Mouse (Mus musculus) embryonic facial prominence, embryonic 15.5 days (tissue): ENCODE measurements at regions not wholly inside any gene's neighbourhood (a gene's known extent, or its start where the extent isn't known, plus 50 kb on each side); places are given as distances from the start of the nearest gene placed in this dataset.

ENCODE experiments used
- ATAC-seq: fragments of 200-750 bp; cut with Nextera tagmentation; 2 replicates; pipeline ENCODE4 v1.8.0; 2017; ENCODE audit warnings: low read depth, moderate TSS enrichment; ENCODE audit not compliant: insufficient number of reproducible peaks, low FRiP score, low TSS enrichment
- H3K27ac ChIP-seq: fragments of 300-500 bp; sonication (generic); replicated peaks from 2 replicates; pipeline ENCODE4 v1.5.1; 2015; ENCODE audit warnings: mild to moderate bottlenecking, inconsistent platforms
- H3K27me3 ChIP-seq: fragments of 300-500 bp; sonication (generic); 2 replicates; pipeline ENCODE4 v1.6.1; 2015; ENCODE audit warnings: inconsistent platforms
- H3K36me3 ChIP-seq: fragments of 300-500 bp; sonication (generic); 2 replicates; pipeline ENCODE4 v1.6.1; 2015; ENCODE audit warnings: mild to moderate bottlenecking, inconsistent platforms
- H3K4me1 ChIP-seq: fragments of 300-500 bp; sonication (generic); 2 replicates; pipeline ENCODE4 v1.6.1; 2015; ENCODE audit warnings: inconsistent platforms
- H3K4me2 ChIP-seq: fragments of 300-500 bp; sonication (generic); replicated peaks from 2 replicates; pipeline ENCODE4 v1.6.1; 2015; ENCODE audit warnings: mild to moderate bottlenecking, inconsistent platforms
- H3K4me3 ChIP-seq: fragments of 300-500 bp; sonication (generic); replicated peaks from 2 replicates; pipeline ENCODE4 v1.5.1; 2015; ENCODE audit warnings: mild to moderate bottlenecking, inconsistent platforms
- H3K9ac ChIP-seq: fragments of 300-500 bp; sonication (generic); 2 replicates; pipeline ENCODE4 v1.6.1; 2015; ENCODE audit warnings: inconsistent platforms
- H3K9me3 ChIP-seq: fragments of 300-500 bp; sonication (generic); replicated peaks from 2 replicates; pipeline ENCODE4 v1.6.1; 2016; ENCODE audit warnings: inconsistent platforms
- WGBS: fragments of 180-500 bp; shearing (Covaris S2); methylation state at CpG from one replicate; pipeline ENCODE4 v1.1.7; 2015; 5-methylcytosine and 5-hydroxymethylcytosine counted together

DNA sequence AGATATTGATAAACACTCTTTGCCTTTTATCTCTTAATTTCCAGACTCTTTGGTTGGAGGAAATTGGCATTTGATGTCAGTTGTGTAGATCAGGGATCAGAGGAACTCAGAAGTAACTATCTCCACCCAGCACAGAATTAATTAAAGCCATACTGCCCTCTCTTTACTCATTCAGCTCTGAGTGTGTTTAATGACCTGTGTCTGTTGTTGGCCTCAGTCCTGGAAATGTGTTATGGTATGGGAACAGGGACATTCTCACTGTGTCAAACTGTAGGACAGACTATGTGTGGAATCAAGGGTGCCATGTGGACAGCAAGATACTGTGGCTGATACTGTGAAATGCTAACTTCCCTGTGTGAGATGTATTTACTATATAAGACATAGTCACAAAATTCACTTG is 151.3 kb upstream of the Nrp1 start:
- no peak overlapping the region for H3K27ac ChIP-seq
- H3K4me1 ChIP-seq: peaks cover 5% of the 10 kb centered on the region; the same call in 1 of the 2 replicates
- H3K36me3 ChIP-seq: no peaks in the 10 kb centered on the region
- no peak overlapping the region for H3K4me3 ChIP-seq
- no peaks in the 10 kb centered on the region for H3K9me3 ChIP-seq
- H3K9ac ChIP-seq: no peak overlapping the region
- no peak for ATAC-seq
- no peaks in the 10 kb centered on the region for H3K27me3 ChIP-seq
- H3K4me2 ChIP-seq: no peak overlapping the region

DNA sequence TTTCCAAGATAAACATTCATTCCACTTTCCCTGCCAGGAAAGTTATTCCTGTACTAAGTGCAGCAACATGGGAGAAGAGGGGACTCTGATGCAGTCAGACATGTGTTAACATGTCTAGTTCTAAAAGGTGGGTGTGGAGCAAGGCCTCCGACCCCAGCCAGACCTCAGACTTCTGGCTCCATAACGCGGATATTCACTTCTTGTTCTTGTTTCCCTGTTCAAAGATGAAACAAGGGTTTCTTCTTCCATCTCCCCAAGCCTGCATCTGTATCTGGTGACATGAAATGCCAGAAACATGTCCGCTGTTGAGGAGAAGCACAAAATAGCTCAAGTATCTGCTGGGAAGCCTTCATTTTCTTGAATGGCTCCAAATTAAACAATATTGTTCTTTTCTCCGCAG is 147.6 kb upstream of the Nrp1 start:
- Histone ChIP-seq H3K4me1 (no peaks in the 10 kb centered on the region), H3K27ac (peak overlapping the region; percentile 25; the same call in 1 of the 2 replicates), H3K9me3 (no peaks in the 10 kb centered on the region), H3K9ac (no peak overlapping the region), H3K36me3 (no peaks in the 10 kb centered on the region), H3K4me3 (no peak overlapping the region), H3K27me3 (no peaks in the 10 kb centered on the region), H3K4me2 (no peak overlapping the region)
- 47% methylated on average over 5 of the region's 5 CpGs for WGBS
- no peak for ATAC-seq

DNA sequence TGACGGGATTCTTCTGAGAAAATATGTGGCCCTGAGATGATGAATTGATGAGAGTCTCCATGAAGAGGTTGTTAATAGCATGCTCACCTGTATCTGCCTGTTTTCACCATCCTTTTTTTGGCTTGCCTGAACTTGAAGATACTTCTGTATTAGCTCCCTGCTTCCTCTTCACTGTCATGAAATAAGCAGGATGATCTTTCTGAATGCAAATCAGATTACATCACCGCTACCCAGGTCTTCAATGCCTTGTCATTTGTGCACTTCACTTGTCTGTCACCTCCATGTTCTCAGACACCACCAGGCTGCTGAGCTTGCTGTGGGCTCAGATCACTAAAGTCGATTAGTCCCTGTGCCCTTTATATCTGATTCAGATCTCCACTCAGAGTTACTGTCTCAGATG is 146.2 kb upstream of the Nrp1 start:
- Histone ChIP-seq H3K4me3 (no peak overlapping the region), H3K4me1 (no peaks in the 10 kb centered on the region), H3K27me3 (no peaks in the 10 kb centered on the region), H3K36me3 (no peaks in the 10 kb centered on the region), H3K27ac (no peak overlapping the region), H3K9me3 (no peaks in the 10 kb centered on the region), H3K4me2 (no peak overlapping the region), H3K9ac (no peak overlapping the region)
- no peak for ATAC-seq
- 72% methylated on average over 3 of the region's 3 CpGs for WGBS

DNA sequence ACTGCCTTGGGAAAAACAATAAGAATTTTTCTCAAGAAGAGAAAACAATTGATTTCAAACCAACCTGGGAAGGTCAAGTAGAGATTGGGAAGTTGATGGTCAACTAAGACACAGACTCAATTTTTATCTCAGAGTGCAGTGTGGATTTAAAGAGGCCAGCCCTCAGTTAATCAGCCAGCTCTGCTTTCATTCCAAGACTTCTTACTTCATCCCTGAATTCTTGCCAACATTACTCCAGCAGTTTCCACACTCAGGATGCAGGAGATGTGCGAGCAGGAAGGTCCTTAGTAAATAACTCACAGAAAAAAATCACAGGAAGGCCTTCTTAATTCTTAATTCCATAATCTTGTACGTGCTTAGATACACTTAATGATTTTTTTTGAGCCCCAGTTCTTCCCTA is 144.1 kb upstream of the Nrp1 start:
- H3K4me1 ChIP-seq: no peaks in the 10 kb centered on the region
- H3K27me3 ChIP-seq: no peaks in the 10 kb centered on the region
- H3K4me3 ChIP-seq: no peak overlapping the region
- H3K4me2 ChIP-seq: no peak overlapping the region
- 59% methylated on average over 2 of the region's 2 CpGs for WGBS
- no peaks in the 10 kb centered on the region for H3K36me3 ChIP-seq
- no peak for ATAC-seq
- H3K9ac ChIP-seq: no peak overlapping the region
- no peak overlapping the region for H3K27ac ChIP-seq
- no peaks in the 10 kb centered on the region for H3K9me3 ChIP-seq

DNA sequence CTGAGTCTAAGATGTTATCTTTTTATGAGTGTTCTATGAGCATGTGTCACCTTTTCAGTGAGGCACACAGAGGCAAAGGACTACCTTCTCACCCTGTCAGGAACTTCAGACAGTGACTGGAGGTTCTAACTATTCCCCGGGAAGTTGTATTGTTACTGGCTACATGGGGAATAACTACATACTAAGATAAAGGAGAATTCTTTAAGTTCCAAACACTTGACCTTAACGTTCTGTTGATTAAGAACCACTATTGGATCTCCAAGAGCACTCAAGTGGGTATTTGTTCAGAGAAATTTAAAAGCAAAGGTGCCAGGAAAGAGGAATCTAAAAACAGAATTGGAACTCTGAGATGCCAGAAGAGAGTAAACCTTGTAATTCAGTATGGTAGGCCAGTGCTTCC is 139.5 kb upstream of the Nrp1 start:
- 78% methylated on average over 2 of the region's 2 CpGs for WGBS
- Histone ChIP-seq H3K9ac (no peak overlapping the region), H3K36me3 (no peaks in the 10 kb centered on the region), H3K27me3 (no peaks in the 10 kb centered on the region), H3K4me1 (0 out of 2 replicates have a peak, but pooled peaks cover 6% of the 10 kb centered on the region), H3K9me3 (no peaks in the 10 kb centered on the region), H3K27ac (no peak overlapping the region), H3K4me3 (no peak overlapping the region), H3K4me2 (no peak overlapping the region)
- no peak for ATAC-seq

DNA sequence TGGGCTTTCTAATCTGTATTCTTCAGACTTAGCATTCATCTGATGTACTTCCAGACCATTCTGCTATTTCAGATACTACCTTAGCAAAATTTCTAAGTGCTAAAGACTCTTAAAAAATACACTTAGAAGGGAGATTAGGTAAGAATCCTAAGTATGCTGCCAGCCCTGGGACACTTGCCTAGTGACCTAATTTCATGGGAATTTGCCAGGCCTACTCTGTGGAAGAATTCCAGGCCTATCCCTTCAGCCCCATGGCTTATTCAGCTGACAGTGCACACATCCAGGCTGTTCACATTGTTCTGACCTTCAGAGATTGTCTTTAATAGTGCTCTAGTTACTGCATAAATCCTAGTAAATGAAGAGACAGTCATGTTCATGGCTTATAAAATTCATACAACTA is 138.9 kb upstream of the Nrp1 start:
- no peaks in the 10 kb centered on the region for H3K9me3 ChIP-seq
- H3K4me1 ChIP-seq: 0 out of 2 replicates have a peak, but pooled peaks cover 9% of the 10 kb centered on the region
- H3K36me3 ChIP-seq: no peaks in the 10 kb centered on the region
- no peak overlapping the region for H3K4me3 ChIP-seq
- H3K27me3 ChIP-seq: no peaks in the 10 kb centered on the region
- H3K4me2 ChIP-seq: no peak overlapping the region
- ATAC-seq: no peak
- H3K9ac ChIP-seq: no peak overlapping the region
- no peak overlapping the region for H3K27ac ChIP-seq

DNA sequence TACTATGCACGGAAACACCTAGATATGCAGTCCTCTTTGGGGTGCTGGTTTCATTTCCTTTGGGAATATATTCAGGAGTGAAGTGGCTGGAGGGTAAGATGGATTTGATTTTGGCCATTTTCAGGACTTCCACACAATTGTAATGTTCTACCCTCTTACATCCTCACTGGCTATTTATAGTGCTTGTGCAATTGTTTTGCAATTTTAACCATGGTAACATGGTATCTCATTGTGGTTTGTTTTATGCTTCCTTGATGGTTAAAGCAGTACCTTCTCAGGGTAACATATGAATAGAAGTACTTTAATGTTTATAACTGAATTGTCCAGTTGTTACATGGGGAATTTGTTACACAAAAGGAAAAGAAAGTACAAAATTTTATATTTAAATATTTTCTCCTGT is 135.3 kb upstream of the Nrp1 start:
- Histone ChIP-seq H3K9ac (no peak overlapping the region), H3K4me3 (no peak overlapping the region), H3K4me2 (no peak overlapping the region), H3K27ac (no peak overlapping the region), H3K4me1 (0 out of 2 replicates have a peak, but pooled peaks cover 14% of the 10 kb centered on the region), H3K27me3 (no peaks in the 10 kb centered on the region), H3K9me3 (no peaks in the 10 kb centered on the region), H3K36me3 (no peaks in the 10 kb centered on the region)
- WGBS: 74% methylated on average over 1 of the region's 1 CpGs
- ATAC-seq: no peak

DNA sequence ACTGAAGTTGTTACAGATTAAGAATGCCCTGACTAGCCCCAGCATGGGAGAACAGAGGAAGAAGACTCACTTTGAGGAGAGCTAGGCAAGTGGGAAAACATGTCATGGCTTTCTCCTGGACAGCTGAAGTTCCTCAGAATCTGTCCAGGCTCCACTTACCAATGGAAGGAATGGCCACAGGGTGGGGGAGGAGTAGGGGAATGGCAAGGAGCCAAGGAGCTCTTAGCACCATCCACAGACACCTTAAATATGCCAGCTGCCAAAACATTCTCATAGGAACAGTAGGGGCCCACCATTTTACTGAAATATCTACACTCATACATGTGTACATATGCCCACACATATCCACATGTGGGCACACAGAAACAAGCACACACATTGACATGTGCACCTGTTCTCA is 134.9 kb upstream of the Nrp1 start:
- Histone ChIP-seq H3K27ac (0 out of 2 replicates have a peak overlapping the region, but pooled peaks have one; percentile 39), H3K4me1 (0 out of 2 replicates have a peak, but pooled peaks cover 14% of the 10 kb centered on the region), H3K4me2 (no peak overlapping the region), H3K9ac (no peak overlapping the region), H3K36me3 (no peaks in the 10 kb centered on the region), H3K27me3 (no peaks in the 10 kb centered on the region), H3K4me3 (no peak overlapping the region), H3K9me3 (no peaks in the 10 kb centered on the region)
- ATAC-seq: no peak

DNA sequence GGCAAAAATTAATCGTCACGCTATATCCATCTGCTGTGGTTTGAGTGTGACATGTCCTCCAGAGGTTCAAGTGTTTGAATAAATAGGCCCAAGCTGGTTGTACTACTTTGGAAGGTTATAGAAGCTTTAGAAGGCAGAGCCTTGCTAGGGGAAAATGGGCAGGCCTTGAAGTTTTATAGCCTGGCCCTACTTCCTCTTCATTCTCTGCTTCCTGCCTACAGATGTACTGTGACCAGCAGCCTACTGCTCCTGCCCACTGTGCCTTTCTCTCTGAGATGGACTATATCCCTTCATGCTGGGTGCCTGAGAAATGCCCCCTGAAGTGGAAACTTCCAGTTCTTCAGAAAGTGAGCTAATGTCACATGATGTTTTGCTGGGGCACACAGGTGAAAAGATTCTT is 133.3 kb upstream of the Nrp1 start:
- Histone ChIP-seq H3K27me3 (no peaks in the 10 kb centered on the region), H3K36me3 (0 out of 2 replicates have a peak, but pooled peaks cover 3% of the 10 kb centered on the region), H3K9ac (no peak overlapping the region), H3K9me3 (no peaks in the 10 kb centered on the region), H3K4me2 (no peak overlapping the region), H3K4me1 (0 out of 2 replicates have a peak, but pooled peaks cover 14% of the 10 kb centered on the region), H3K27ac (peak overlapping the region; percentile 65; the same call in 1 of the 2 replicates), H3K4me3 (no peak overlapping the region)
- 64% methylated on average over 2 of the region's 2 CpGs for WGBS
- ATAC-seq: no peak

DNA sequence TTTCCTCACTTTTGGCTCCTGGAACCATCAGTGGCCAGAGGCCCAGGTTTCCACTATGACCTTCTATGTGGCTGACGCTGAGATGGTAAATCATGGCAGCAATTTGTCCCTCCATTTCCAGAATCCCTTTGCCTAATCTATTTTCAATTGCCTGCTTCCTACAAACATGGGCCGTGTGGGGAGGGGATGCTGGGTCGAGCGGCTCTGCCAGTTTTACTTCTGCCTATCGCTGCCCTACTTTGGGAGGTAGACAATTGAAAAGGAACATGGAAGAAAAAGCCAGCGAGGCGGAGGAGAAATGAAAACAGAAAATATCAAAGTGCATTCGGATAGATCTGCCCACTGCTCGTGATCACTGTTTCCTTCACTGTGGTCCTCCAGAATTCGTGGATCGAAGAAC is 123.3 kb upstream of the Nrp1 start:
- no peak overlapping the region for H3K4me2 ChIP-seq
- WGBS: 87% methylated on average over 11 of the region's 11 CpGs
- ATAC-seq: no peak

DNA sequence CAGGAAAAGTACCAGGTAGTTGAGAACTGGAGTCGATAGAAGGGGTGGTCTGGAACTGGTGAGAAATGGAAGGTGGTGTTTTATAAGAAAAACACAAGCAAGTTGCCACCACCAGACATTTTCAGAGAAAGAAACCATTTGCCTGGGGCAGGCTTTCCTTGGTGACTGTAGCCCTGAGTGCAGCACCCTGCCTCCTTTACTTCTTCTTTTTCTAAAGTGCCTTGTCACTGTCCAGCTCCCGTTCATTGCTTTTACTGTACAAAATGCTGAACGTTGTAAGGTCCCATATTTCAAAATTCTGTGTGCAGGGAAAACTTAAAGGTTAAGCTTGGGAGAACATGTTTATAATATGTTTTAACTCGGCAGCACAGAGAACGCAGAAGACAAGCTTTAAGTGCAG is 122.9 kb upstream of the Nrp1 start:
- H3K27ac ChIP-seq: no peak overlapping the region
- no peak overlapping the region for H3K4me2 ChIP-seq
- H3K27me3 ChIP-seq: no peaks in the 10 kb centered on the region
- no peaks in the 10 kb centered on the region for H3K4me1 ChIP-seq
- H3K9ac ChIP-seq: no peak overlapping the region
- no peak for ATAC-seq
- 75% methylated on average over 5 of the region's 5 CpGs for WGBS
- no peaks in the 10 kb centered on the region for H3K36me3 ChIP-seq
- H3K9me3 ChIP-seq: no peaks in the 10 kb centered on the region
- no peak overlapping the region for H3K4me3 ChIP-seq

More for the DNA sequence above, 123.3 kb upstream of the Nrp1 start:
- H3K27ac ChIP-seq: no peak overlapping the region
- no peaks in the 10 kb centered on the region for H3K4me1 ChIP-seq
- no peaks in the 10 kb centered on the region for H3K36me3 ChIP-seq
- no peaks in the 10 kb centered on the region for H3K27me3 ChIP-seq
- H3K9me3 ChIP-seq: no peaks in the 10 kb centered on the region
- H3K9ac ChIP-seq: no peak overlapping the region
- no peak overlapping the region for H3K4me3 ChIP-seq

DNA sequence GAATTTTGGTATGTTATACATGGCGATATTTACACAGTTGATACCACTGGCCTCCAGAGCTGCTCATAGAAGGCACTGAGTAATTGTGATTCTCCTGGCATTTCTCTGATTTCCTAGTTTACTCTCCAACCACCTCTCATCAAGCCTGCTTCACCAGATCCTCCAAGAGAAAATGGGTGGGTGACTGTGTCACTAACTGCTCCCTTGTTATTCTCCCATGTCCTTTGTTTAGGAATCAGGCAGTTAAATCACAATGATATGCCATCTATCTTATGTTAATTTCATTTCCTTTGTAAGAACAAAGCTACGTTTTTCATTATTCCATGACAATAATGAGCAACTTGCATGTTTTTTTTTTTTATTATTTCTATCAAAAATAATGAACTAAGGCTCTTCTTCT is 122.3 kb upstream of the Nrp1 start:
- Histone ChIP-seq H3K27me3 (no peaks in the 10 kb centered on the region), H3K9ac (no peak overlapping the region), H3K4me1 (no peaks in the 10 kb centered on the region), H3K36me3 (no peaks in the 10 kb centered on the region), H3K4me3 (no peak overlapping the region), H3K4me2 (no peak overlapping the region), H3K9me3 (no peaks in the 10 kb centered on the region), H3K27ac (no peak overlapping the region)
- WGBS: 83% methylated on average over 2 of the region's 2 CpGs
- no peak for ATAC-seq
